Mouse (Mus musculus) layer of hippocampus, adult 11-12 months (tissue): ENCODE data around the gene Rnf145.
A peak's percentile ranks its signal among the peaks of the same experiment; 100 is the strongest.

Experiments used
- DNase-seq: peaks from one replicate; pipeline ENCODE4 v3.0.0; 2022; ENCODE audit warnings: low spot score

Rnf145 gene

DNA sequence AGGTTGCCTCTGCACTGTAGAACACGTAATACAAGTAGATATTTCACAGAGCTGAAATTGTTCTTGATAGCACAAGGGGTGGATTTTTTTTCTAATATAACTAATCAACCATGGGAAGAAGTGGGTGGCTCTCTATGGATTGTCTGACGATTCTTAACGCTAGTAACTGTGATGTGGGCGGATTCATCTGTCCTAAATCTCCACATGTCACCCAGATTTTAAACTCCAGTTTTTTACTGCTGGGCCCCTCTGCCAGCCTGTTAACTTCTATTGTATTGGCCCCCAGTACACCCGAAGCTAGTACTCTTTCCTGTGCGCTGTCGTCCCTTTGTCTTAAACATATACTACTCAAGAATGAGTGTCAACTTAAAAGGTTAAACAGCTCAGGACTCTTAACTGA is 8.4 kb upstream of the Rnf145 start:
- DNase-seq, result peak; percentile 37

DNA sequence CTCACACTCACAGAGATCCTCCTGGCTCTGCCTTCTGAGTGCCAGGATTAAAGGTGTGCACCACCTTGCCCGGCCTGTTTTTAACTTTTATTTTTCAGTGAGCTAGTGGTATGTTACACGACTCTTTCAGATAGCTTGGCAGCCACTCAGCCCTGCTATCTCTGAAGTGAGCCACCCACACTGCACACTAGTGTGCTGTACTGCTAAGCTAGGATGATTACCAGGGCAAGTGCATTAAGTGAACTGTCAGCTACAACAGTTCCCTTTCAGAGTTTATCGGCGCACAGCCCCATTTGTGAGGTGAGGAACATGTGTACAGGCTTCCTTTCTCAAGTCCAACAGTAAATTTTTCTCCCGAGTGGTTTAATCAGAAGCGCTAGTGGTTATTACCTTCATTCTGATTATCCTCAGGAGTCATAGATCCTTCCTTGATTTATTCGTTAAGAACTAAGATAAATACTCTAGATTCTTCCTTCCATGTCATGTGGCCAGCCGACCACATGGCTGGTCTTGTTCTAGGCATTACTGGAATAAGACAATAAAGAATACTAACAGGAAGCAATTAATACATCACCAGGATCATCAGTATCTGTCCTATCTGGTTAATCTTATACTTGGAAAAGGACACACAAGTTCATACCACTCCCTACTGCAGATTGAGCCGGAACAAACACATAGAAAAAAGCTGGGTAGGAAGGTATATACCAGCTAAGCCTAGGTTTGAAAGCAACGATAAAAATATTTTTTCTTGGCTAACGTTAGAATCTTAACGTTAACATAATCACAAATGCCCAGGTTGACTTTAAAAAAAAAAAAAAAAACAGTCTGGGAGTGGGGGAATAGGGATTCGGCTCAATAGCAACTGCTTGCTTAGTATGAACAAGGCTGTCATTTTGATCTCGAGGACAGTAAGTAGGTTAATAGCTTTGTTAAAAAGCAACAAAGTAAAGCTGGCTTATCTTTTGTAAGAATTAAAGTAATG is 6.4 kb upstream of the Rnf145 start:
- DNase-seq, result peak; percentile 37

DNA sequence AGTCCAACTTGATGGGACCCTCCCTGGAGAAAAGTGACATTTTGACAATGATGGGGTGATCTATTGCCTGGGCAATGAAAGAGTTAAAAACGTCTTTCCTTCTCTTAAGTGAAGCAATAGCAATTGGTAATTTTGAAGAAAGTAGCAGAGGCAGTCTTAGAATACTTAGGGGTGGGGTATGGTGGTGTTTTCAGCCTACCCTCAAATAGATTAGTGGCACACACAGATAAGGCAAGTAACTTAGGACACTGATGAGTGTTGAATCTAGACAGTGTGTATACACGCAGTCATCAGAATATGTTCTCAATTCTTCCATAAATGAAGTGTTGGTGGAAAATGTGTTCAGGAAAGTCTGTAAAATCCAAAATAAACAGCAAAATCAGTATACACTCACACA is 5.7 kb upstream of the Rnf145 start:
- DNase-seq, result no peak

DNA sequence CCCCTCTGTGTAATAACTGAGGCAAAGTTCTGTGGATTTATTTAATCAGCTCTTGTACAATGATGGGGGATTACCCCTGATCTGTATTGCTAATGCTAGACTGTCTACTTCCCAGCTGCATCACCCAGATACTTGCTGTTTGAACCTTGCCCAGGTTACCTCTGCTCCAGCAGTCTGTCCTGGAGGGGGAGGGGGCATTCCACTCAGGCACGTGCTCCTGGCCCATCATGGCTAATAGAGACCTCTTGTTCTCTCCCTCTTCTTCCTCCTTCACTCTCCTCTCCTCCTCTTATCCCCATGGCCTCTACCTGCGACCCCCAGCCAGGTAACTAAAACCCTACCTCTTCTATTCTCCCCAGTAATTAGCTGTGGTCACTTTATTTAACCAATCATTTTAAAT is 4.1 kb upstream of the Rnf145 start:
- no peak for DNase-seq

DNA sequence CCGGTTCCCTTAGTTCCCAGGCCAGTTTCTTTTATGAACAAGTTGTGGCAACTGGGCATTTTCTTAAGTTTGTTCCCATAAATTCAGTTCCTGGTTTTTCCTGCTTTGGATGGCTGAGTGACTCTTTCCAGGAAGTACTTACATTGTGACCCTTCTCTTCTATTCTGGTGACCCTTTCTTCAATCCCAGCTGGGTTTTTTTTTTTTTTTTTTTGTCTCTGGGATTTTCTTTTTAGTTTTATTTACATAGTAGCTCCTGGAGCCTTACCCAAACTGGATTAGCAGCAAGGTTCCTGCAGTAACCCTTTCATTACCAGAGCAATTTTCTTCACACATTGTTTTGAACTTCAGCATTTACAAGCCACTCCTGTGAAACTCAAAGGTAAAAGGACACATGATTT is 2.4 kb upstream of the Rnf145 start:
- no peak for DNase-seq

DNA sequence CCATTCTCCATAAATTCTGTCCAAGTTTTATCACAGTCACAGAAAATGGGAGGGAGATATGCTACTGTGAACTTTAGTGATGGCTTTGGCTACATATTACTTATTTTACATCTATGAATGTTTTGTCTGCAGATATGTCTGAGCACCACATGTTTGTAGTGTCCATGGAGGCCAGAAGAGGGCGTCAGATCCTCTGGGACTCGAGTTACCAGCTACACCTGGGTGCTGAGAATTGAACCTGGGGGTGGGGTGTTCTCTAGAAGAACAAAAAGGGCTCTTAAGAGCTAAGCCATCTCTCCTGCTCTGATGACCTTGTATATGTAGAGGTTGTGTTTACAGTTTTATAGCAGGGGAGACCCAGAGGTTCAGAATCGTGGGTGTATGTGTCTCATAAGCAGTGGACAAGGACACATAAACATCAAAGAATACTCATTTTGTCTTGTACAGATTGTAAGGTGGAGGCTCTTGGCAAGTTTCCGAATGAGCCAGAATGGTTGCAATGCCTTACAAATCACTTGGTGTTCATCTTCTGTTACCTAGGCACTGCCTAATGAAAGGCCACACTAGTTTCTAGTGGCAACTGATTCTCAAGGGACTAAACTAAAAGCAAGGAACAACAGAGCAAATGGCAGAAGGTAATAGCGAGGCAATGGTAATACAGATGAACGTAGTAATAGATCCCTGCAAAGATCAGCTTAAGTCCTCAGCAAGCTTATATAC is 1.0 kb upstream of the Rnf145 start:
- DNase-seq, result no peak

DNA sequence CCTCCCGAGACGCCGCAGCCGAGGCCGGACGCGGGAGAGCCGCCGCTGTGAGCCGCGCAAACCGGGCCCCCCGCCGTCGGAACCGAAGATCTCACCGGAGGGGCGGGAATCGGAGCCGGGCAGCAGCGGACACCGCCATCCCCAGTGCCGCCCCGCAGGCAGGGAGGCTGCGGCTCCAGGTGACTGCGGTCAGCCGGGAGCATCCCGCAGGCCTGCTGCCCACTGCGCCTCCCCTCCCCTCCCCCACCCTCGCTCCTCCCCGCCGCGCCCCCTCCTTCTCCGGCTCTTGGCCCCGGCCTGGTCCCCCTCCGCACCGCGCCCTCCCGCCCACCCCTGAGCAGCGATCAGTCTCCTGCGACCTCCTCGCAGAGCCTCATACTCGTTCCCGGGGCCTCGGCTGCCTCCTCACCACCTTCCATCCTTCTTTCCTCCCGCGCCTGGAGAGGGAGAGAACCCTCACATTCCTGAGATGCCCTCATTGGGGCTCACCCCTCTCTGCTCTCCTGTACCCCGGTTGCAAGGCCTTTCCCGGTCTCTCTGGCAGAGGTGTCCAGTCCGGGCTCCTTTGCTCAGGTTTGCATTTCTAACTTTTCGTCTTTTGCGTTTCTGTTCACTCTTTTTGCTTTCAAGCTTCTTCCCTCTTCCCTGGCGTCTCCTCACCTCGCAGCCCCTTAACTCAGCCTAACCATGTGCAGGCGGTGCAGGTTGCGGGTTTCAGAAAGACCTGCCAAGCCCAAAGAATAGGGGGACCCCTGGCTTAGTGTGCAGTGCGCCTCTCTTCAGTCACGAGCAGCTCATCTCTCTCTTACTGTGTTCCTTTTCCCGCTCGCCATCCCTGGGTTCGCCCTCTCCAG is 559 bp downstream of the Rnf145 start:
- DNase-seq, result no peak

DNA sequence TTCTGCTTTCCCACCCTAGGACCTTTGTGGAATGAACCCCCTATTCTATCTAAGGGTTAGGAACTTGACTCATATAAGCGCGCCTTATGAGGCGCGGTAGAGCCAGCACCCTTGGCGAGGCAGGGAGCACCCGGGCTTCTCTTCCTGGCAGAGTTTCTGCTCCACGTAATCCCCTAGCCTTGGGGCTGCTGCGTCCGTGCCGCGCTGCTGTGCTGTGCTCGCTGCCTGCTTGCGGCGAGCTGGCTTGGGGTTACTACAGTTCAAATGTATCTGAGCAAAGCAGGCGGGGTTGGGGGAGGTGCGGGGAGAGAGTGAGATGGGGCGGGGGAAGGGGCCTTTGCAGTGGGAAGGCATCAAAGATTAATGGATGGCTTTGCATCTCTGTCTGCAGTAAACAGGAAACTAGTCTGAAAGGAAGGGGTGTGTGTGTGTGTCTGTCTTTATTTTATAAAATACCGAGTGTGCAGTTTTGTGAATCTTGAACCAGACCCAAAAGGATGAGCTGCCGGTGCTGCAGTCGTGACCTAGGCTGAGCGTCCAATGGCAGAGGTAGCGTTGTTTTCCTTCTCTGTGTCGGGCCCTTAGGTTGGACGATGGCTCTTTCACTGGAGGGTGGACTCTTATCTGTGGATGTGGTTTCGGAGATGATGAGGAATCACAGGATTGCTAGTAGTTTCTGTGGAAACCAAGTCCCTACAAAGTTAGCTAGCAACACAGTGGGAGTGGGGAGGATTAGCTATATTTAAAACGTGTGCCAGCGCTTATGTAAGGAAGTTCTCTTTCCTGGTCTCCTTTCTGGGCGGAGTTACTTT is 1.4 kb downstream of the Rnf145 start:
- DNase-seq, result peak; percentile 74

DNA sequence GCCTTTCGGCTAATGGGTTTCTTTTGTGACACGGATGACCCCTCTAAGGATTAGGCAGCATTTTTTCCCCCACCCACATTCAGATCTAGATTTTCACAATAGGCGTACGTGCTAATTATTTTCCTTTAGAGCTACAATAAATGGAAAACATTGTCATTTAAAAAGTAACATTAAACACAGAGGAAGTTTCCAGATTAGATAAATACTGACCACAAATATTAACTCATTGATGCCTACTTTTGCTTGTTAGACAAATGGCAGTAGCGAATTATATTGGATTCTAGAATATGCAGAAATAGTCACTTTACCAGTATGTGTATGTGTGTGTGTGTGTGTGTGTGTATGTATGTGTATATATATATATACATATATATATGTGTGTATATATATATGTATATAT is 3.8 kb downstream of the Rnf145 start:
- DNase-seq, result no peak

DNA sequence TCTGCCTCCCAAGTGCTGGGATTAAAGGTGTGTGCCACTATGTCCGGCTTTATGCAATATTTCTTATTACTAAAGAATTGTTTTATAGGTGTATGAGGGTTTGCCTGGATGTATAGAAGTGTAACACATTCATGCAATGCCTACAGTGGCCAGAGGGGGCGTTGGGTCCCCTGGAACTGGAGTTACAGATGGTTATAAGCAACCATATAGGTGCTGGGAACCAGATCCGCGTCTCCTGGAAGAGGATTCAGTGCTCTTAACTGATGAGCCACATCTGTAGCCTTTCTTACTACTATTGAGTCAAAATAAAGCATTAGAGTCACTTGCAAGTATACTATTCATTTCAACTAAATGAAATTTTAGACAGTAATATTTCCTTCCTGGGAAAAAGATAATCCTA is 7.0 kb downstream of the Rnf145 start:
- DNase-seq, result no peak

DNA sequence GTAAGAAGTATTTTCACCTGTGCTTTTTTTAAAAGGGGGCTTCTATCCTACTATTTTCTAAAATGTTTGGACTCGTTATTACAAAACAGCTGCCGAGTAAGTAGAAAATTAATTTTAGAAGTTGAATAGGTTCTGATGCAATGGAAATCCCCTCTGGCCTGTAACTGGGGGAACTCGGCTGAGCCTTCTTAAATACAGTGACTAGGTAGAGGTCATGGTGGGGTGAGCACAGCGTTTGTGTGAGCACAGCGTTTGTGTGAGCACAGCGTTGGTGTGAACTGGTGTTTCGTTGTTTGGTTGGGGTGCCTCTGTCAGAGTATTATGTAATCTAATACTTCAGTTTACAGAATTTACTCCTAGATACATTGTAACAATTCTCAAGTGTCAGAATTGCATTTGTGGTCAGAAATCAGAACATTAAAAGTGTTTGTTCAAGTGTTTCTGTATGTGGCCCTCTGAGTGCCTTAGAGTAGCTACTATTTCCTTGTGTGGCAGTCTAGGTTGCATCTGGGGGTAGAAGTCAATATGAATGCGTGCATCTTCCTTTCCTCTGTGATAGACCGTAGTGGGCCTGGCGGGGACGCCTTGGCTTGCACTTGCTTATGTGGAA is 8.0 kb downstream of the Rnf145 start:
- DNase-seq, result no peak

DNA sequence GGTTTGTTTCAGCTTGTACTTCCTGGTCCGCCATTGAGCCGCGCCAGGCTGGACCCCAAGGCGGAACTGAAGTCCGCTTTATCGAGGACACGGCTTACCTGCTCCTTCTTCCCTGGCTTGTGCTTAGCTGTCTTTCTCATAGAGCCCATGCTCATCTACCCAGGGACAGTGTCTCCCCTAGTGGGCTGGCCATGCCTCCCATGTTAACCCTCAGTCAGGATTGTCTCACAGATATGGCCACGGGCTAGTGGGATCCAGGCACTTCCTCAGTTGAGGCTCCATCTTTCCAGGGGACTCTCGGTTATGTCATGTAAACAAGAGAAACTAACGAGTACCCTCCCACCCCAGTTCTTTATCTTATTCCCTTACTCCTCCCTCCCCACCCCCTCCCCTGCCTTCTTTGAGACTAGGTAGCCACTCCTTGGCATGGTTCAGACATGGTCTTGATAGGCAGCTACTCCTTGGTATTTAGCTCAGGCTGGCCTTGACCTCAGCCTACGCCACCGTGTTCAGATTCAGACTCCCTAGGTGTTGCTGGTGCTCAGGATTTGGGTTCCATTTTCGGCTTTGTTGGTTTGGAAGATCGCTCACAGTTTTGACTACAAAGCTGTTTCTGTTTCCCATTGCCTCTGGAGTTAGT is 9.9 kb downstream of the Rnf145 start:
- DNase-seq, result no peak

DNA sequence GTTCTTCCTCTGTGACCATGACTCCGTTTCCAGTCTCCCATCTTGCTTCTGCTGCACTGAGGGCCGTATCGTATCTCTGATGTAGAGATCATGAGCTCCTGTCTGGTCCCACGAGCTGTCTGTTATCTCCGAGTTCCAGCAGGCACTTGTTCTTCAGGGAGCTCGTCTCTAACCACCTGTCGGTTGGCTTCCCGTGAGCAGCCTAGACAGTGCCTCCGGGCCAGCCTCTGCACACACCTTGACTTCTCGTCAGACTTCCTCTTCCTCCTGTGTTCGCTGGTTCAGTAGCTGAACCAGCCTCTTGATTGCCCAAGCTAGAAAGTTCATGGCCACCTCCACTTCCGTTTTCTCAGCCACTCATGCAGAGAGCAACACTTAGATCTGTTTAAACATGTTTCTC is 10.4 kb downstream of the Rnf145 start:
- DNase-seq, result no peak

DNA sequence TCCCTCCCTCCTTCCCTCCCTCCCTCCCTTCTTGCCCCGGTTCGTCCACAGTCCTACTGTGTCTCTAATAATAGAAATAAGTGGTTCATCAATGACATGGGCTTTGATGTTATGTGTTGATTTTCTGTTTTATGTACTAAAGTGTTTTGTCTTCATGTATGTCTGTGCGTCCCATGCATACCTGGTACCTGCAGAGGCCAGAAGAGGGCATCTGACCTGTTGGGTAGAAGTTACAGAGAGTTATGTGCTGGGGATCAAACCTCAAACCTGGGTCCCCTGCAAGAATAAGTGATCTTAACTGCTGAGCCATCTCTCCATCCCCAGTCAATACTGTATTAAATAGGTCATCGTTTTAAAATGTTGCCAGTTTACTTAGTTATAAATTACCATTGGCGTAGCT is 11.0 kb downstream of the Rnf145 start:
- no peak for DNase-seq

DNA sequence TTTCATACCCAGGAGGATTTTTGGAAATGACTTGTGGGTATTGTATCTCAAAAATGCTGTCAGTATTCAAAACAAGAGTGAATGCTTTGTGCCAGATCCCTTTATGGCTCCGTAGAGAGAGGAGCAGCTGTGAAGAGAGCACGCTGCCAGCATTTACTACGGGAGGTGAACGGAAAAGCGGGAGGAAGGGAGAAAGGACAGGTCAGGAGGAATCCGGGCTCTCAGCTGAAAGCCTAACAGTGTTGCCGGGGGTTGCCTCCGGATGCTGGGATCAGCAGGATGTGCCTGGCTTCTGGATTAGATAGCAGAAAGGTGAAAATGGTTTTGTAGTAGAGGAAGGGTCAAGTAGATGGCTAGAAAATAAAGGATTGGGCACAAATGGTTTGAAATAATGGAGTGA is 11.6 kb downstream of the Rnf145 start:
- no peak for DNase-seq

DNA sequence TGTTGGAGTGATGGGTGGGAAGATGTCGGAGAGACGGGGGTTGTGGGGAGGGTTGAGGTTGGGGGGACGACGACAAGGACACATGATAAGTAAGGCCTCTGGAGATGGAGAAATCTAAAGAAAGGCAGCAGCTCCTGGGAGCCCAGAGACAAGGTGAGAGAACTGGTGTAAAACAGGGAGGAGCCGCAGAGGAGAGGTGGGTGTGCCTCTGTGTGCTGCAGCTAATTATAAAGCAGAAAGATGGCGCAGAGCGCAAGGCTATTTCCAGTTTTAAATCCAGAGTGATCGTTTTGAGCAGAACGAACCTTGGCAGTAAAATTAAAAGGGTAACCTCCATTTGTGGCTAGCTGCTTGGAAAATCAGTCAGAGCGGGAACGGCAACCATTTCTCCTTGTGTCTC is 12.1 kb downstream of the Rnf145 start:
- DNase-seq, result no peak

DNA sequence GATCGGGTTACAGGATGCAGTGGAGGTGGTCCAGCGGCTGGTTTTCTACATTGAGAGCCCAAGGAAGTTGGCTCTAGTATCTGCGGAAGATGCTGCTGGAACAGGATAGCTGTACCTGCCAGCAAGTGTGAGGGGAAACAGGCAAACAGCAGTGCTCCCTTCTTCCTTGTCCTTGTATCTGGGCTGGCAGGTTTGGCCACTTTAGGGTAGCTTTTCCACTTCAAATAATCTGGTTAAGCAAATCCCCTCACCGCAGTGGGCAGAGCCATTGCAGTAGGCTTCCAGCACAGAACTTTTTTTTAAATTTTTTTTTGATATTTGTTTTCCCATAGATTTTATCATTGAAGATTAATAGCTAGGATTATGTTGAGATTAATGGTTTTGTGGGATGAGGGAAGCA is 12.9 kb downstream of the Rnf145 start:
- no peak for DNase-seq

DNA sequence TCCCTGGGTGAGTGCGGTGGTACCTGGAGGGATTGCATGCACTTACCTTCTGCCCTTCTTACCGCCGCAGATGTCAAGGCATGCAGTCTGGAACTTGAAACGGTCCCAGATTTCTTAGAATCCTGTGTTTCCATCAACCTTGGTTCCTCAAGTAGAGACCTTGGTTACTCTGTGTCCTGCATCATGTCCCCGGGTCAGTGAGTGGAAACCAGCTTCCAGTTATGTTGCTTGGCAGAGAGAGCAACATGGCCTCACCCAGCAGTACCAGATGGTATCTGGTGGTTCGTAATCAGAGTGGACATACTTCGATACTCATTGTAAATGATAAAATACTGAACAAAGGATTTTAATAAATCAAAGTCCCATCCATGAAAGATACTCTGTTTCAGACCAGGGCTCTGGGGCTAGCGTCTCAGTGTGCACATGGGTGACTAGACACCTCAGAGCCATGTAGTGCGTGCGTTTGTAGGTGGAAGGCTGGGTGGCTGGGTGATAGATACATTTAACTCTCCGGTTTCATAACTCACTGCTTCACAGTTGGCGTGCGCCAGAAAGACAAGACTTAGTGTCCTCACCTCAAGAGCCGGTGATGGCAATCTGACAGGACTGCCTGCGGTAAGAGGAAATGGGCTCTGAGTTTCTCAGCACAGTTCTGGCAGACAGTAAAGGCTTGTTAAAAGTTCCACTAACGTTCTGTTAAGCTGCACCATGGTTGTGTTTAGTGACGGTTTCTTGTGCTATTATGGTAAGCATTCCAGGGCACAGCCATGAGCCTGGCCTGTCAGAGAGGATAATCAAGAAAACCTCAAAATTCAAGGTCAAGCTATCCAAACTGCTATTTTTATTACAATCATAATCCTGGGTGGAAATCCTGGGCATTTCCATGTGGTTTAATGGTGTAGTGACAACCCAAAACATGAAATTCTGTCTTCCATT is 14.3 kb downstream of the Rnf145 start:
- no peak for DNase-seq

DNA sequence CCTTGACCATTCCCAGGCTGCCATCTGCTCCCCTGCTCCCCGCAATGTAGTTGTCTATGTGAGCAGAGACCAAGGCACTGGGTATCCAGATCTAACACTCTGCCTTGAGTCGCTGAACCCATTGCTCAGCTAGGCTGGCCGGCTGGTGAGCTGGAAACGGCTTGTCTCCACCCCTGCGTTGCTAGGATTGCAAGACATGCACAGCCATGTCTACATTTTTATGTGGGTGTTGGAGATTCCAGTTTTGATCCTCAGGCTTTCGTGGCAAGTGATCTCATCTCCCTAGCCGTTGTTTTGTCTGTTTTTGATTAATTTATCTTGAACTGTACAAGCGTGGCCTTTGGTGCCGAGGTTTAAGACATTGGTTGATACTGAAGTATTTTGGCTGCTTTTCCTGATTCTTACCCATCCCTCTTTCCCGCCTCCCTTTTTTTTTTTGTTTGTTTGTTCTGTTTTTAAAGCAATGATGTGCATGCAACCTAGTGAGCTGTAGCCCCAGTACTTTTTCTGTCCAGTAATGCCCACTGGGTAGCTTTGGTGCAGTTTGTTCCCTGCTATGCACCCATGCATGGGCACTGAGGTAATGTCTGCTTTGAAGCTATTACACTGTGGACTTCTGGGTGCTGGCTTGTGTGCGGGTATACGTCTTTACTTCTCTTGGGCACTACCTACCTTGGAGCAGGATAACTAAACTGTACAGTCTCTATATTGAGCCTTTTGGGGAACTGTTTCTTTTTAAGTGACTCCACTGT is 16.4 kb downstream of the Rnf145 start:
- DNase-seq, result no peak
